Mouse (Mus musculus): ENCODE data around the gene Prdx5. TPM values are rescaled to one million over a fixed set of nuclear protein-coding genes. Genes with fewer than 3 reads are reported as not detected.
"Not testable (repeated sequence)": the region's sequence is repeated elsewhere in the genome, so short reads cannot be mapped to it uniquely, and the experiment has no call there.

The Prdx5 gene
- polyA plus RNA-seq, 1 experiment from 2014 or later, result 215 TPM

- WGBS, result 90% methylated on average over 3 of the region's 3 CpGs
- DNase-seq, result no peak
Observed at GRCm38 (mm10) chr19:6906199-6906598, 3.7 kb downstream of the Prdx5 start.

GRCm38 (mm10) chr19:6905498-6906159 is 4.3 kb downstream of the Prdx5 start:
- Histone ChIP-seq H3K36me3 (ENCODE audit: control insufficient read depth, insufficient read depth, low read length) (peaks cover 31% of the 10 kb centered on the region), H3K4me3 (replicated peaks; ENCODE audit: low read depth, low read length) (no peak overlapping the region), H3K27ac (replicated peaks; ENCODE audit: low read depth, low read length) (no peak overlapping the region), H3K4me2 (ENCODE audit: low read length) (no peak overlapping the region), H3K4me1 (ENCODE audit: control insufficient read depth, insufficient read depth, low read length) (peaks cover 16% of the 10 kb centered on the region), H3K9me3 (ENCODE audit: control insufficient read depth, low read length) (no peaks in the 10 kb centered on the region), H3K9ac (replicated peaks; ENCODE audit: low read length) (no peak overlapping the region), H3K27me3 (ENCODE audit: control insufficient read depth, insufficient read depth, low read length) (no peaks in the 10 kb centered on the region)
- no peak for ATAC-seq (ENCODE audit: low FRiP score, low TSS enrichment)
- 94% methylated on average over 11 of the region's 11 CpGs for WGBS
- DNase-seq, result no peak

More at GRCm38 (mm10) chr19:6906199-6906598, 3.7 kb downstream of the Prdx5 start:
- H3K4me2 ChIP-seq (ENCODE audit: low read length), result no peak overlapping the region
- ATAC-seq (ENCODE audit: low FRiP score, low TSS enrichment), result no peak
- H3K4me1 ChIP-seq (ENCODE audit: control insufficient read depth, insufficient read depth, low read length), result peaks cover 16% of the 10 kb centered on the region
- no peak overlapping the region for H3K4me3 ChIP-seq (replicated peaks; ENCODE audit: low read depth, low read length)
- no peaks in the 10 kb centered on the region for H3K27me3 ChIP-seq (ENCODE audit: control insufficient read depth, insufficient read depth, low read length)
- no peak overlapping the region for H3K27ac ChIP-seq (replicated peaks; ENCODE audit: low read depth, low read length)
- peaks cover 34% of the 10 kb centered on the region for H3K36me3 ChIP-seq (ENCODE audit: control insufficient read depth, insufficient read depth, low read length)
- H3K9me3 ChIP-seq (ENCODE audit: control insufficient read depth, low read length), result no peaks in the 10 kb centered on the region
- H3K9ac ChIP-seq (replicated peaks; ENCODE audit: low read length), result no peak overlapping the region

GRCm38 (mm10) chr19:6904846-6905245 is 5.1 kb downstream of the Prdx5 start:
- H3K4me3 ChIP-seq (replicated peaks; ENCODE audit: low read depth, low read length), result no peak overlapping the region
- 86% methylated on average over 2 of the region's 2 CpGs for WGBS
- H3K9ac ChIP-seq (replicated peaks; ENCODE audit: low read length), result no peak overlapping the region
- DNase-seq, result no peak
- no peaks in the 10 kb centered on the region for H3K27me3 ChIP-seq (ENCODE audit: control insufficient read depth, insufficient read depth, low read length)
- no peak overlapping the region for H3K4me2 ChIP-seq (ENCODE audit: low read length)
- peaks cover 16% of the 10 kb centered on the region for H3K4me1 ChIP-seq (ENCODE audit: control insufficient read depth, insufficient read depth, low read length)
- H3K9me3 ChIP-seq (ENCODE audit: control insufficient read depth, low read length), result no peaks in the 10 kb centered on the region
- H3K36me3 ChIP-seq (ENCODE audit: control insufficient read depth, insufficient read depth, low read length), result peaks cover 31% of the 10 kb centered on the region
- no peak for ATAC-seq (ENCODE audit: low FRiP score, low TSS enrichment)
- no peak overlapping the region for H3K27ac ChIP-seq (replicated peaks; ENCODE audit: low read depth, low read length)

GRCm38 (mm10) chr19:6903031-6903430 is 6.9 kb downstream of the Prdx5 start:
- Histone ChIP-seq H3K36me3 (ENCODE audit: control insufficient read depth, insufficient read depth, low read length) (peaks cover 31% of the 10 kb centered on the region), H3K27me3 (ENCODE audit: control insufficient read depth, insufficient read depth, low read length) (no peaks in the 10 kb centered on the region), H3K27ac (replicated peaks; ENCODE audit: low read depth, low read length) (no peak overlapping the region), H3K9me3 (ENCODE audit: control insufficient read depth, low read length) (no peaks in the 10 kb centered on the region), H3K4me3 (replicated peaks; ENCODE audit: low read depth, low read length) (no peak overlapping the region), H3K4me1 (ENCODE audit: control insufficient read depth, insufficient read depth, low read length) (peaks cover 5% of the 10 kb centered on the region; the same call in 1 of the 2 replicates), H3K9ac (replicated peaks; ENCODE audit: low read length) (no peak overlapping the region), H3K4me2 (ENCODE audit: low read length) (no peak overlapping the region)
- WGBS, result 96% methylated on average over 1 of the region's 1 CpGs
- DNase-seq (no peak), ATAC-seq (ENCODE audit: low FRiP score, low TSS enrichment) (no peak)

- ATAC-seq (ENCODE audit: low FRiP score, low TSS enrichment) (no peak), DNase-seq (no peak)
- no peaks in the 10 kb centered on the region for H3K4me1 ChIP-seq (ENCODE audit: control insufficient read depth, insufficient read depth, low read length)
- no peaks in the 10 kb centered on the region for H3K27me3 ChIP-seq (ENCODE audit: control insufficient read depth, insufficient read depth, low read length)
- no peak overlapping the region for H3K27ac ChIP-seq (replicated peaks; ENCODE audit: low read depth, low read length)
- H3K9ac ChIP-seq (replicated peaks; ENCODE audit: low read length), result no peak overlapping the region
- H3K9me3 ChIP-seq (ENCODE audit: control insufficient read depth, low read length), result peaks cover 5% of the 10 kb centered on the region; the same call in 1 of the 2 replicates
- H3K36me3 ChIP-seq (ENCODE audit: control insufficient read depth, insufficient read depth, low read length), result peaks cover 7% of the 10 kb centered on the region
- 87% methylated on average over 4 of the region's 4 CpGs for WGBS
- no peak overlapping the region for H3K4me2 ChIP-seq (ENCODE audit: low read length)
- H3K4me3 ChIP-seq (replicated peaks; ENCODE audit: low read depth, low read length), result no peak overlapping the region
Observed at GRCm38 (mm10) chr19:6899641-6900040, 10.3 kb downstream of the Prdx5 start.

- not testable (repeated sequence) for H3K9ac ChIP-seq (replicated peaks; ENCODE audit: low read length); H3K4me3 ChIP-seq (replicated peaks; ENCODE audit: low read depth, low read length); ATAC-seq (ENCODE audit: low FRiP score, low TSS enrichment); H3K4me2 ChIP-seq (ENCODE audit: low read length); H3K27me3 ChIP-seq (ENCODE audit: control insufficient read depth, insufficient read depth, low read length); DNase-seq; H3K27ac ChIP-seq (replicated peaks; ENCODE audit: low read depth, low read length); H3K9me3 ChIP-seq (ENCODE audit: control insufficient read depth, low read length); H3K36me3 ChIP-seq (ENCODE audit: control insufficient read depth, insufficient read depth, low read length); H3K4me1 ChIP-seq (ENCODE audit: control insufficient read depth, insufficient read depth, low read length)
- WGBS, result 92% methylated on average over 18 of the region's 18 CpGs
Observed at GRCm38 (mm10) chr19:6895608-6896305, 14.1 kb downstream of the Prdx5 start.

GRCm38 (mm10) chr19:6893731-6894451 is 16.0 kb downstream of the Prdx5 start:
- no peaks in the 10 kb centered on the region for H3K36me3 ChIP-seq (ENCODE audit: control insufficient read depth, insufficient read depth, low read length)
- no peak overlapping the region for H3K9ac ChIP-seq (replicated peaks; ENCODE audit: low read length)
- no peaks in the 10 kb centered on the region for H3K4me1 ChIP-seq (ENCODE audit: control insufficient read depth, insufficient read depth, low read length)
- no peak overlapping the region for H3K27ac ChIP-seq (replicated peaks; ENCODE audit: low read depth, low read length)
- H3K9me3 ChIP-seq (ENCODE audit: control insufficient read depth, low read length), result peaks cover 5% of the 10 kb centered on the region; the same call in 1 of the 2 replicates
- H3K4me2 ChIP-seq (ENCODE audit: low read length), result no peak overlapping the region
- DNase-seq, result no peak
- no peak for ATAC-seq (ENCODE audit: low FRiP score, low TSS enrichment)
- no peak overlapping the region for H3K4me3 ChIP-seq (replicated peaks; ENCODE audit: low read depth, low read length)
- 93% methylated on average over 14 of the region's 14 CpGs for WGBS
- H3K27me3 ChIP-seq (ENCODE audit: control insufficient read depth, insufficient read depth, low read length), result no peaks in the 10 kb centered on the region

GRCm38 (mm10) chr19:6892512-6892911 is 17.4 kb downstream of the Prdx5 start:
- no peak overlapping the region for H3K9ac ChIP-seq (replicated peaks; ENCODE audit: low read length)
- no peak overlapping the region for H3K4me2 ChIP-seq (ENCODE audit: low read length)
- DNase-seq (no peak), ATAC-seq (ENCODE audit: low FRiP score, low TSS enrichment) (no peak)
- peaks cover 5% of the 10 kb centered on the region; the same call in 1 of the 2 replicates for H3K9me3 ChIP-seq (ENCODE audit: control insufficient read depth, low read length)
- no peaks in the 10 kb centered on the region for H3K27me3 ChIP-seq (ENCODE audit: control insufficient read depth, insufficient read depth, low read length)
- H3K27ac ChIP-seq (replicated peaks; ENCODE audit: low read depth, low read length), result no peak overlapping the region
- 72% methylated on average over 4 of the region's 4 CpGs for WGBS
- H3K4me1 ChIP-seq (ENCODE audit: control insufficient read depth, insufficient read depth, low read length), result no peaks in the 10 kb centered on the region
- no peaks in the 10 kb centered on the region for H3K36me3 ChIP-seq (ENCODE audit: control insufficient read depth, insufficient read depth, low read length)
- no peak overlapping the region for H3K4me3 ChIP-seq (replicated peaks; ENCODE audit: low read depth, low read length)
